Mouse (Mus musculus): ENCODE measurements around the gene Socs7.
A peak's percentile ranks its signal among the peaks of the same experiment; 100 is the strongest.

Socs7 gene

GRCm38 (mm10) chr11:97393658-97394057, 31.3 kb downstream of the Socs7 start:
- no peak for DNase-seq

GRCm38 (mm10) chr11:97394146-97394545, 31.8 kb downstream of the Socs7 start:
- no peak for DNase-seq

- DNase-seq = no peak
Observed at GRCm38 (mm10) chr11:97398506-97398905, 36.2 kb downstream of the Socs7 start.

DNA sequence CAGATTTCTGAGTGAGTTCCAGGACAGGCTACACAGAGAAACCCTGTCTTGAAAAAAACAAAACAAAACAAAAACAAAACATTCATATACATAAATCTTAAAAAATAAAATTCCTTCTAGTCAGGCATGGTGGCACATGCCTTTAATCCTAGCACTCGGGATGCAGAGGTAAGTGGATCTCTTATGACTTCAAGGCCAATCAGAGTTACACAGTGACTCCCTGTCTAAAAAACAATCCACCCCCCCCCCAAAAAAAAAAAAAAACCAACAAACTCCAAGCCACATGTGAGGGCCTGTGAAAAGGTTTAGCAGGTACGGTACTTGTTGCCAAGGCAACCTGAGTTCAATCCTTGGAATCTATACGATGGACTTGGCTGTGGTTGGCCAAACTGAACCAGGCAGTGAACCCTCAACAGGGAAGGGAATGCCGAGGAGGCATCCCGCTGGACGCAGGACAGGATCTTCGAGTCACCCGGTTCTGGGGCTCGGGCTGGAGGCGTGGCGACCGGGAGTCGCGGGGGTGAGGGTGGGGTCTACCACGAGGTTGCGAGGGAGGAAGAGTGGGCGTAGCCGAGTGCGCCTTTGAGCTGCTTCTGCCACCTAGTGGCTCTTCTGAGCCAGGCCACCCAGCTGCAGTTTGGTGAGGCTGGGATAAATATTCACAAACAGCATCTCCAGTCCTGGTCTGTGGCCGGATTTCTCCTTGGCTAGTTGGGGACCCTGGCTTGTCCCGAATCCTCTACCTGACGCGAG, 37.8 kb downstream of the Socs7 start:
- peak; percentile 90 to 91 for DNase-seq

GRCm38 (mm10) chr11:97401082-97401481, 38.7 kb downstream of the Socs7 start:
- peak; percentile 70 to 71 for DNase-seq

GRCm38 (mm10) chr11:97401686-97402435, 39.5 kb downstream of the Socs7 start:
- DNase-seq = no peak

- no peak for DNase-seq
Observed at GRCm38 (mm10) chr11:97402746-97403145, 40.4 kb downstream of the Socs7 start.

DNA sequence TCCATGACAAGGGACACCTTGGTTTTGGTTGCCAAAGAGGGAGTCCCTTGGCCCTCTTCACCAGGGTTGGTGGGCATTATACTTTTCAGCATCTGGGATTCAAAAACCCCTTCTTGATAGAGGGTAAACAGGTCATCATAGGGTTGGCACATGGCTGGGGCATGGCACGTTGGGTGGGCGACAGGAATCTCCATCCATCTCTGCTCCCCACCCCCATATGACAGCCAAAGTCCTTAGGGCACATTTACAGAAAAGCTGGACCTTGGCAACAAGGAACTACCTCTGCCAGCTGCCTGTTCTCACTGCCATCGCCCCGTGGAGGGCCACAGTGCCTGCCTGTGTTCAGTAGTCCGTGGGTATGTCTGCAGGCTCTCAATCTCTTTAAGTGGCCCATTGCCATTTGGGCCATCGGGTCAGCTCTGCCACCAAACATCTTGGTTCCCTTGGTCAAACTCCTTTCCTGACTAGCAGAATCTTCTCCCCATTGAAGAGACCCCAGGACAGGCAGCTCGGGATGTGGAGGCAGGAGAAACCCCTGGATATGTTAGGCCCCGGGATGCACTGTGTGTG, 41.3 kb downstream of the Socs7 start:
- no peak for DNase-seq

GRCm38 (mm10) chr11:97404184-97404760, 41.9 kb downstream of the Socs7 start:
- peak; percentile 72 to 77 for DNase-seq

GRCm38 (mm10) chr11:97404761-97405190, 42.4 kb downstream of the Socs7 start:
- peak; percentile 47 to 49 for DNase-seq

DNA sequence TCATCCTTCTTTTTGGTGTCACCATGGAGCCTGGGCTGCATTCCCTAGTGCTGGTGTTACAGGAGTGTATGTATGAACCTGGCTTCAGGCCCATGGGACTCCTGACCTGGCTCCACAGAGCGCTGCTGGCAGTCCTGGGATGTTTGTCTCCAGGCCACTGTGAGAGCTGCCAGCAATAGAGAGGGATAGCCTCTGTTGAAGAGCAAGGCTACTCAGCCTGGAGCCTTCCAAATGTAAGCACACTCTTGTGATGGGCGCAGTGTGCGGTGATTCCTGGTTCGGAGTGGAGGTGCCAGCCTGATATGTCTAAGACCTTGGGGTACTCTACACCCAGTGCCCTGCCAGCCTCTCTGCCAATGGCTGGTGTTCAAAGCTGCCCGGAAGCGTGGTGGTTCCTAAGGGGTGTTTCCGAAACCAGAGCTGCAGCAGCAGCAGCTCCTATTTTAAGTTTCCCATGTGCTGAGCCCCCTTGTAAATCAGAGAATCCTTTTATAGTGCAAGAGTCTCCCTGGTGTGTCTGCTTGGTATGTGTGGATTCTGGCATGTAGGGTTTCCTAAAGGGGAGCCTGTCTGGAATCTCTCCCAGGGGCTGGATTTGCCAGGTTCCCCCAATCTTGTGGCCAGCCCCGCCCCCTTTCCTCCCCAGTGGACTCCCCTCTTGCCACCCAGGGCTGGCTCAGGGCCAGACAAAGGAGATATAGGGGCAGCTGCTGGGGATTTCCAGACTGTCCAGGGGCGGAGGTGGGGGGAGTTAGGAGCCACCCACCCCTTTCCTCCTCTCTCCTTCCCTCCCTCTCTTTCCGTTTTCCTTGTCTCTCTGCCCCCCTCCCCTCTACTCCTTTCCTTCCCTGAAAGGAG, 44.0 kb downstream of the Socs7 start:
- DNase-seq = peak; percentile 50 to 52

GRCm38 (mm10) chr11:97407456-97407855, 45.1 kb downstream of the Socs7 start:
- DNase-seq = no peak

- peak; percentile 91 to 94 for DNase-seq
Observed at GRCm38 (mm10) chr11:97408171-97408570, 45.8 kb downstream of the Socs7 start.

- no peak for DNase-seq
Observed at GRCm38 (mm10) chr11:97410958-97411357, 48.6 kb downstream of the Socs7 start.

GRCm38 (mm10) chr11:97412117-97412516, 49.8 kb downstream of the Socs7 start:
- DNase-seq = no peak

DNA sequence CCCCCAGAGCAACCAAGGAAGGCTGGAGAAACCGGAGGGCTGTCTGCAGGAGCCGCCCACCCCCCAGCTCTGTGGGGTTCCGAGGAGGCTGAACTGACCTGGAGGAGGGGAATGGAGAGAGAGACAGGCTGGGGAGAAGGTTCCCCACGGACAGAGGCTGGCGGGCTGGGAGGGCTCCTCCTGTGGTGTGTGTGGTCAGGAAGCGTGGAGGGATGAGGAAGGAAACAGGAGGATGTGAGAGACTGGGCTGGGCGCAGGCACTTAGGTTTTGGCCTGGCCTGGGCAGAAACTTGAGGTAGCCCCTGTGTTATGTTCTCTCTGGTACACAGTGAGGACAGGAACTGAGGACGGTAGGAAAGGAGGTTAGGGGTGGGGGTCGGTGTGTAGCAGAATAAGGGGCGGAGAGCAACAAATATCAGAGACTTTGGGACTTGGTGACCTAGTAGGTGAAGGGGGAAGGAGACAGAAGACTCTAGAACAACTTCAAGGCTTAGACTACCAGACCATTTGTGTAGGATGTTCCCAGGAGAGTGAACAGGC, 50.5 kb downstream of the Socs7 start:
- DNase-seq = no peak

DNA sequence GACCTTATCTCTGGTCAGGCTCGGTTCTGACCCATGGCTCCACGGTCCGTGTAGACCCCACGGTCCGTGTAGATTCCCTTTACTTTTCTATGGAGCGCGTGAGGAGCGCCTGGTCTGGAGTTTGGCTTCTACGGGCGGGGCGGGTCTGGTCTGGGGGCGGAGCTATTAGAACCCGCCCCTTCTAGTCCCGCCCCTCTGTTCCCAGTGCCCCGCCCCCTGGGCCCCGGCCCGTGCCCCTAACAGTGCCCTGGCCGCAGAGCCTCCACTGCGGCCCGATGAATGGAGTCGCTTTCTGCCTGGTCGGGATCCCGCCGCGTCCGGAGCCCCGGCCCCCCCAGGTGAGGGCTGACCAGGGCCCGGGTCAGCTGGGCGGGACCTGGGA, 53.0 kb downstream of the Socs7 start, which contains the start of gene Arhgap23:
Arhgap23 (plus strand) TSS at position 204 of the 382 bp plus-strand sequence.
- DNase-seq = peak; percentile 65 to 74

GRCm38 (mm10) chr11:97415712-97416636, 53.6 kb downstream of the Socs7 start:
- peak in 1 of 2 experiments; percentile 51 for DNase-seq

- DNase-seq = no peak
Observed at GRCm38 (mm10) chr11:97416637-97417035, 54.3 kb downstream of the Socs7 start.

DNA sequence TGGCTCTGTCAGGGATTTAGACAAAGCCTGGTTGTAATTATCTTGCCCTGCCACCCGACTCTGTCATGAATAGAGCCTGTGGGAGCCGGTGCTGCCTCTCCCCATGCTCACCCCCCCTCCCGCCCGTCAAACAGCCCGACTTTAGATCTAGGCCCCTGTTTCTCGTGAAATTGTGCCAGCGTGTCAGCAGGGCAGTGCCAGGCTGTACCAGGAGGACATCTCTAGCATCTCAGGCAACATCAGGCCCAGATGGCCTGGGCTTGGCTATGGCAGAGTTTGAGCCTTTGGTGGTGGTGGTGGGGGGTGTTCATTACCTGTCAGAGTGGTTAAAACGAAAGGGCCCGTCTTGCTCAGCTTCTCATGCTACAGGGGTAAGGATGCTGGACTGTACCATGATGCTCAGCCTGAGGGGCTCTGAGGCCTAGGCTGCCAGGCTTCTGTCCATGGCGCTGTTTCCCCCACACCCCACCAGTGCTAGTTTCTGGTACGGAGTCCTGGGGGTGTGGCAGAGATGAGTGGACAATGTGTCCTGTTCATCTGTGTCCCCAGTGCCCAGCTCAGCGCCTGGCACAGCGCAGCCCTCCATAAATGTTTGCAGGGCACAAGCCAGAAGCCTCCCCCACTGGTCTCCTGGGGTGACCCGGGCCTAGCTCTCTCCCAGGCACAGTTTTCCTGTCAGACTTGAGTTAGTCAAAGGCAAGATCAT, 56.6 kb downstream of the Socs7 start:
- DNase-seq = peak in 1 of 2 experiments; percentile 56

All from cerebellum, postnatal 10 days (tissue).